Mouse (Mus musculus) heart, adult 8-10 months (tissue): ENCODE data around the gene Sspn. TPM values are rescaled to one million over a fixed set of nuclear protein-coding genes. Genes with fewer than 3 reads are reported as not detected.

Experiments
- DNase-seq: peaks from one replicate; pipeline ENCODE4 v3.0.0; 2022; ENCODE audit warnings: low spot score
- total RNA-seq, 4 experiments: library from RNA; stranded (reverse); gene quantifications; 2 replicates each; pipeline ENCODE4 v1.2.4; 2022

Sspn gene
- total RNA-seq, 4 experiments from 2014 or later: 100 to 117 (median 109) TPM

GRCm38 (mm10) chr6:146010093-146010764 lies 78.8 kb downstream of the Sspn start:
- DNase-seq: peak; percentile 68

GRCm38 (mm10) chr6:146014312-146014711 lies 82.9 kb downstream of the Sspn start:
- no peak for DNase-seq

Other genes starting within 250 kb of the Sspn start
- 10 to 100 TPM; 54.3 to 61.5 (median 55.4) TPM for gene Rassf8, start 184.9 kb upstream of the Sspn start, total RNA-seq
- 10 to 100 TPM; 27.4 to 57.3 (median 35.1) TPM for gene Bhlhe41, start 66.1 kb upstream of the Sspn start, total RNA-seq